Mouse (Mus musculus): ENCODE data around the gene Pigyl.

DNA sequence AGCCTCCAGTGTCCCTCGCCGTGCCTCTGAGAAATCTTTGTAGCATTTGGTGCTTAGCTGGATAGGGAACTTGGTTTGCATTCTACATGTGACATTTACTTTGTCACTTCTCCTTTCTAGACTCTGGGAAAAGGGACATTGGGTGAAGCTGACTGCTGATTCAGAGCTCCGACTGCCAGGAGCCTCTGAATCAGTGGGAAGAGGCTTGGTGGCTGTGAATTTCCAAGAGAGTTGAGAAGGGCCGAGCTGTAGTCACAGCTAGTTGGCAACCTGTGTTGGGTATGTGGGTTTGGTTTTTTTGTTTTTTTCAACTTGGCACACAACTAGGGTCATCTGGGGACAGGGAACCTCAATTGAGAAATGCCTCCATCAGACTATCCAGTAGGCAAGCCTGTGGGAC, 37.1 kb upstream of the Pigyl start:
- TF ChIP-seq TAL1 (IDR thresholded peaks at IDR 0.05; ENCODE audit: low read length) = no peak
- TF ChIP-seq GATA1 (IDR thresholded peaks at IDR 0.05; ENCODE audit: low read length) = no peak

All from erythroblast, embryonic 14.5 days (primary cell).